Comparison of ENCODE assay signal across 33 mouse cellular contexts in the genomic region with DNA sequence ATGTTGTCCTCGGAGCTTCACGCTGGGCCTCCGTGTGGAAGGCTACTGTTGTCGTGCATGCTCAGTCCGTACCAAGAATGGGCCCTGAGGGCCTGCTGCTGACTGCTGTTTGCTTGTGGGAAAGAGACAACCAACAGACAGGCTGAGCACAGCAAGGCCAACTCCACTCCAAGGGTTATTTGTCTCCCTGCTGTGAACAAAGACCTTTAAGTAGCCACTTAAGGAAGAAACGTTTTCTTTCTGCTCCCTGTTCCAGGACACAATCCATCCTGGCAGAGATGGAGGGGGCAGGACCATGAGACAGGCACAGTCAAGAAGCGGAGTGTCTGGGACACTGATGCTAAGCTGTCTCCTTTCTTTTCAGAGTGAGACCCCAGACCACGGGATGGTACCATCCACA. TPM values are rescaled to one million over a fixed set of nuclear protein-coding genes. Genes with fewer than 3 reads are reported as not detected.
DNase-seq lines count a peak whose midpoint lies in the region; ATAC-seq and TF ChIP-seq lines count a peak whose summit lies in the region.
"Had no signal": no experiment of that assay in that cellular context is flagged by ENCODE, and none has a peak within 500 bp of the region (broad histone marks: within the 10 kb centered on the region; RNA-seq: fewer than 3 reads in every experiment).

No protein-coding gene starts in this region.

- H3K9ac ChIP-seq in forebrain, embryonic 12.5 days = no peak overlapping the region
- no peak overlapping the region for H3K9ac ChIP-seq in forebrain, embryonic 11.5 days (ENCODE audit: low read length)
- peak overlapping the region; percentile 32; the same call in 1 of the 2 replicates for H3K9ac ChIP-seq in hindbrain, embryonic 12.5 days
- H3K9ac ChIP-seq in hindbrain, embryonic 16.5 days (ENCODE audit: low read depth, low read length) = no peak overlapping the region
- no peak overlapping the region for H3K9ac ChIP-seq in ES-E14 (ENCODE audit: insufficient read depth, low read depth, low read length, poor library complexity, severe bottlenecking)
- H3K9ac ChIP-seq: embryonic facial prominence, embryonic 15.5 days; intestine, embryonic 15.5 days; limb, embryonic 15.5 days; liver, embryonic 13.5 days; midbrain, embryonic 15.5 days had no signal

- no peaks in the 10 kb centered on the region for H3K9me3 ChIP-seq in forebrain, embryonic 12.5 days
- H3K9me3 ChIP-seq in forebrain, embryonic 11.5 days (ENCODE audit: control insufficient read depth, low read length) = no peaks in the 10 kb centered on the region
- H3K9me3 ChIP-seq in hindbrain, embryonic 12.5 days (replicated peaks) = no peaks in the 10 kb centered on the region
- H3K9me3 ChIP-seq in hindbrain, embryonic 16.5 days (ENCODE audit: control insufficient read depth, low read length) = no peaks in the 10 kb centered on the region
- no peaks in the 10 kb centered on the region for H3K9me3 ChIP-seq in ES-E14 (ENCODE audit: control insufficient read depth, insufficient read depth, low read depth, low read length)
- H3K9me3 ChIP-seq: embryonic facial prominence, embryonic 15.5 days; intestine, embryonic 15.5 days; limb, embryonic 10.5 days; limb, embryonic 15.5 days; liver, embryonic 13.5 days; midbrain, embryonic 15.5 days had no signal

- no peaks in the 10 kb centered on the region for H3K36me3 ChIP-seq in forebrain, embryonic 12.5 days (replicated peaks)
- no peaks in the 10 kb centered on the region for H3K36me3 ChIP-seq in forebrain, embryonic 11.5 days (ENCODE audit: control insufficient read depth, insufficient read depth, low read length)
- no peaks in the 10 kb centered on the region for H3K36me3 ChIP-seq in hindbrain, embryonic 12.5 days
- no peaks in the 10 kb centered on the region for H3K36me3 ChIP-seq in hindbrain, embryonic 16.5 days (ENCODE audit: control insufficient read depth, insufficient read depth, low read length)
- H3K36me3 ChIP-seq in ES-E14 (ENCODE audit: control insufficient read depth, insufficient read depth, low read length, poor library complexity, severe bottlenecking) = no peaks in the 10 kb centered on the region
- H3K36me3 ChIP-seq: embryonic facial prominence, embryonic 15.5 days; intestine, embryonic 15.5 days; limb, embryonic 10.5 days; limb, embryonic 15.5 days; liver, embryonic 13.5 days; midbrain, embryonic 15.5 days had no signal

- no peak for ATAC-seq in forebrain, embryonic 12.5 days (ENCODE audit: low FRiP score)
- ATAC-seq in forebrain, embryonic 11.5 days (replicated peaks; ENCODE audit: low FRiP score) = no peak
- ATAC-seq in hindbrain, embryonic 12.5 days (ENCODE audit: low FRiP score) = no peak
- ATAC-seq in hindbrain, embryonic 16.5 days = no peak
- ATAC-seq in megakaryocyte-erythroid progenitor cell, adult 5-6 weeks (replicated peaks; ENCODE audit: low FRiP score, low TSS enrichment, poor library complexity, severe bottlenecking) = 0 out of 2 replicates have a peak, but pooled peaks have one; percentile 14
- ATAC-seq: activated CD4-positive, CD25-positive, alpha-beta regulatory T cell, adult 4 months; forebrain, embryonic 16.5 days; hindbrain, postnatal 0 days; intestine, embryonic 15.5 days; lung, postnatal 0 days; midbrain, embryonic 15.5 days had no signal

- H3K27ac ChIP-seq in forebrain, embryonic 12.5 days = 0 out of 2 replicates have a peak overlapping the region, but pooled peaks have one; percentile 3
- H3K27ac ChIP-seq in forebrain, embryonic 11.5 days (ENCODE audit: low read depth, low read length) = no peak overlapping the region
- no peak overlapping the region for H3K27ac ChIP-seq in hindbrain, embryonic 12.5 days
- no peak overlapping the region for H3K27ac ChIP-seq in hindbrain, embryonic 16.5 days (ENCODE audit: low read depth, low read length)
- H3K27ac ChIP-seq in ES-E14 (ENCODE audit: insufficient read depth, low read depth, low read length, poor library complexity, severe bottlenecking) = no peak overlapping the region
- H3K27ac ChIP-seq: embryonic facial prominence, embryonic 15.5 days; hindbrain, postnatal 0 days; intestine, embryonic 15.5 days; kidney, postnatal 0 days; limb, embryonic 10.5 days; limb, embryonic 15.5 days; liver, embryonic 13.5 days; macrophage; midbrain, embryonic 15.5 days had no signal

- DNase-seq in forebrain, embryonic 11.5 days (ENCODE audit: low spot score) = no peak
- peak; percentile 66 for DNase-seq in ES-E14 (ENCODE audit: low read depth, low spot score)
- no peak for DNase-seq in layer of hippocampus, postnatal 25 days (ENCODE audit: extremely low spot score in 1 of 2, low spot score in 1 of 2)
- DNase-seq: adrenal gland, adult 2 months; adrenal gland, postnatal 36 days; cerebellum, adult 8-10 months; cerebellum, postnatal 36 days; embryo, embryonic 11 days; gastrocnemius, postnatal 10 days; heart, postnatal 4 days; kidney, adult 8-10 months; kidney, postnatal 4 days; layer of hippocampus, postnatal 36 days; liver, embryonic 13.5 days; lung, adult 18-20 months; right cerebral cortex, postnatal 25 days; thymus, adult 2 months; thymus, postnatal 36 days had no signal

- peaks cover 10% of the 10 kb centered on the region for H3K4me1 ChIP-seq in forebrain, embryonic 12.5 days
- H3K4me1 ChIP-seq in forebrain, embryonic 11.5 days (replicated peaks; ENCODE audit: control insufficient read depth, insufficient read depth, low read length) = peaks cover 2% of the 10 kb centered on the region; the same call in 1 of the 2 replicates
- peaks cover 9% of the 10 kb centered on the region for H3K4me1 ChIP-seq in hindbrain, embryonic 12.5 days
- peaks cover 8% of the 10 kb centered on the region for H3K4me1 ChIP-seq in hindbrain, embryonic 16.5 days (ENCODE audit: control insufficient read depth, insufficient read depth, low read depth, low read length)
- H3K4me1 ChIP-seq in ES-E14 (ENCODE audit: control insufficient read depth in 2 of 2, insufficient read depth in 2 of 2, low read length in 2 of 2, poor library complexity in 1 of 2) = peaks cover 0 to 3% of the 10 kb centered on the region in 2 experiments; a peak in 1 of 4 replicates
- H3K4me1 ChIP-seq: liver, embryonic 13.5 days had no signal

- WGBS in forebrain, embryonic 12.5 days = 48% methylated on average over 8 of the region's 8 CpGs
- 49% methylated on average over 8 of the region's 8 CpGs for WGBS in forebrain, embryonic 11.5 days
- 50% methylated on average over 8 of the region's 8 CpGs for WGBS in hindbrain, embryonic 12.5 days
- WGBS in hindbrain, embryonic 16.5 days = 43% methylated on average over 8 of the region's 8 CpGs

- no peak overlapping the region for H3K4me3 ChIP-seq in forebrain, embryonic 12.5 days (replicated peaks)
- no peak overlapping the region for H3K4me3 ChIP-seq in forebrain, embryonic 11.5 days (ENCODE audit: low read depth, low read length)
- H3K4me3 ChIP-seq in hindbrain, embryonic 12.5 days = no peak overlapping the region
- no peak overlapping the region for H3K4me3 ChIP-seq in hindbrain, embryonic 16.5 days (ENCODE audit: low read length)
- H3K4me3 ChIP-seq in ES-E14 (ENCODE audit: insufficient read depth in 1 of 2, low read depth in 1 of 2, low read length in 2 of 2, poor library complexity in 1 of 2, severe bottlenecking in 1 of 2) = no peak overlapping the region
- H3K4me3 ChIP-seq: embryonic facial prominence, embryonic 15.5 days; intestine, embryonic 15.5 days; limb, embryonic 10.5 days; limb, embryonic 15.5 days; liver, embryonic 13.5 days; midbrain, embryonic 15.5 days had no signal

- no peaks in the 10 kb centered on the region for H3K27me3 ChIP-seq in forebrain, embryonic 12.5 days
- no peaks in the 10 kb centered on the region for H3K27me3 ChIP-seq in forebrain, embryonic 11.5 days (ENCODE audit: control insufficient read depth, insufficient read depth, low read length)
- H3K27me3 ChIP-seq in hindbrain, embryonic 12.5 days = no peaks in the 10 kb centered on the region
- H3K27me3 ChIP-seq in hindbrain, embryonic 16.5 days (replicated peaks; ENCODE audit: control insufficient read depth, insufficient read depth, low read length) = no peaks in the 10 kb centered on the region
- H3K27me3 ChIP-seq: embryonic facial prominence, embryonic 15.5 days; intestine, embryonic 15.5 days; limb, embryonic 15.5 days; liver, embryonic 13.5 days; midbrain, embryonic 15.5 days had no signal

- in situ Hi-C loops in ES-E14 (cut with MboI; ENCODE audit: low sequenced_read_pairs in 2 of 2, unreplicated experiment in 2 of 2) = no loop called here

- no peak overlapping the region for H3K4me2 ChIP-seq in forebrain, embryonic 12.5 days
- no peak overlapping the region for H3K4me2 ChIP-seq in forebrain, embryonic 11.5 days (ENCODE audit: low read depth, low read length, severe bottlenecking)
- no peak overlapping the region for H3K4me2 ChIP-seq in hindbrain, embryonic 12.5 days (replicated peaks)
- no peak overlapping the region for H3K4me2 ChIP-seq in hindbrain, embryonic 16.5 days (ENCODE audit: low read length)
- H3K4me2 ChIP-seq: embryonic facial prominence, embryonic 15.5 days; intestine, embryonic 15.5 days; limb, embryonic 15.5 days; liver, embryonic 13.5 days; midbrain, embryonic 15.5 days had no signal

TF ChIP-seq in ES-E14, 5 proteins besides CTCF, POLR2A, EP300 and RAD21 (continues in another document):
- TF ChIP-seq HCFC1 (IDR thresholded peaks at IDR 0.05; ENCODE audit: borderline replicate concordance, insufficient read depth, low read length) = no peak
- TF ChIP-seq MAFK (IDR thresholded peaks at IDR 0.05; ENCODE audit: insufficient read depth, low read depth, low read length) = no peak

RNA-seq across cellular contexts. Expression of gene Srsf10, which starts 31.3 kb away (rescaled TPM):
- polyA plus RNA-seq in forebrain, embryonic 12.5 days (2016; fragmentation: Nextera tagmentation; extraction: Ambion mirVana) = 411 and 417 TPM in 2 replicates
- polyA plus RNA-seq in forebrain, embryonic 11.5 days (2014; fragmentation: Nextera tagmentation; extraction: Ambion mirVana) = 392 and 452 TPM in 2 replicates
- polyA plus RNA-seq in hindbrain, embryonic 12.5 days (2016; fragmentation: Nextera tagmentation; extraction: Ambion mirVana) = 312 and 328 TPM in 2 replicates
- polyA plus RNA-seq in hindbrain, embryonic 16.5 days (2015; fragmentation: Nextera tagmentation; extraction: Ambion mirVana) = 144 and 166 TPM in 2 replicates
- 167 and 178 TPM in 2 replicates for total RNA-seq in ES-E14 (2012; rRNA removed)
- 272 and 280 TPM in 2 replicates for total RNA-seq in megakaryocyte-erythroid progenitor cell, adult 5-6 weeks (2014; fragmentation: Nextera tagmentation)
- 322 and 402 TPM in 2 replicates for total RNA-seq in megakaryocyte-erythroid progenitor cell, adult 5-6 weeks (2017)
- total RNA-seq in layer of hippocampus, postnatal 25 days (2021) = 10 to 100 TPM; 78.4 to 78.6 TPM

RNA-seq across cellular contexts. Expression of gene Pnrc2, which starts 49.4 kb away (rescaled TPM):
- polyA plus RNA-seq in forebrain, embryonic 12.5 days (2016; fragmentation: Nextera tagmentation; extraction: Ambion mirVana) = 196 and 199 TPM in 2 replicates
- 220 and 234 TPM in 2 replicates for polyA plus RNA-seq in forebrain, embryonic 11.5 days (2014; fragmentation: Nextera tagmentation; extraction: Ambion mirVana)
- 152 and 154 TPM in 2 replicates for polyA plus RNA-seq in hindbrain, embryonic 12.5 days (2016; fragmentation: Nextera tagmentation; extraction: Ambion mirVana)
- 98.2 and 103 TPM in 2 replicates for polyA plus RNA-seq in hindbrain, embryonic 16.5 days (2015; fragmentation: Nextera tagmentation; extraction: Ambion mirVana)
- 27.6 and 35.4 TPM in 2 replicates for total RNA-seq in ES-E14 (2012; rRNA removed)
- 105 and 128 TPM in 2 replicates for total RNA-seq in megakaryocyte-erythroid progenitor cell, adult 5-6 weeks (2014; fragmentation: Nextera tagmentation)
- total RNA-seq in megakaryocyte-erythroid progenitor cell, adult 5-6 weeks (2017) = 145 and 204 TPM in 2 replicates
- 10 to 100 TPM; 54.0 to 55.9 TPM for total RNA-seq in layer of hippocampus, postnatal 25 days (2021)
